Mouse (Mus musculus) megakaryocyte, embryonic 14.5 days (primary cell): ENCODE data around the gene D17Wsu92e.

ENCODE experiments used
- FLI1 ChIP-seq: IDR thresholded peaks from 2 replicates; pipeline ENCODE4 v1.6.1; 2012; ENCODE audit warnings: low read length, inconsistent platforms, mixed read lengths
- GATA1 ChIP-seq: IDR thresholded peaks from 3 replicates; pipeline ENCODE4 v1.6.1; 2012; ENCODE audit warnings: mixed read lengths, low read length, inconsistent platforms, borderline replicate concordance

DNA sequence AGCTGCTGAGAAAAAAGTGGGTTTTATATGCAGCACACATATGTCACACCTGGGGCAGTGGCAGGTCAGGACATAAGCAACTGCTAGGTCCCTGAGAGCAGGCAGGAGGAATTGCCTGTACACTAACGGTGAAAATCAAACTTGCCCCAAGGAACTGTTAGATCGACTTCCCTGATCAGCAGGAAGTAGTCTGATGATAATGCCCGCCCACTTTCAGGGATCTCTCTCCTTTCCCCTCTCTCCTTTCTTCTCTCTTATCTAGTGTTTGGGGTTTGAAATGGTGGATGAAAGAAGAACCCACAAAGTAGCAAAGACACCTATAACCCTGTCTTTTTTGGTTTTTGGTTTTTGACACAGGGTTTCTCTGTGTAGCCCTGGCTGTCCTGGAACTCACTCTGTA is 5.1 kb upstream of the D17Wsu92e start:
- TF ChIP-seq GATA1 (no peak), FLI1 (no peak)
